Mouse (Mus musculus) urinary bladder, postnatal 25 days (tissue): ENCODE results near the gene Cln3.

ENCODE experiments used
- DNase-seq: peaks from one replicate; pipeline ENCODE4 v3.0.0; 2022; ENCODE audit warnings: low spot score

The Cln3 gene

DNA sequence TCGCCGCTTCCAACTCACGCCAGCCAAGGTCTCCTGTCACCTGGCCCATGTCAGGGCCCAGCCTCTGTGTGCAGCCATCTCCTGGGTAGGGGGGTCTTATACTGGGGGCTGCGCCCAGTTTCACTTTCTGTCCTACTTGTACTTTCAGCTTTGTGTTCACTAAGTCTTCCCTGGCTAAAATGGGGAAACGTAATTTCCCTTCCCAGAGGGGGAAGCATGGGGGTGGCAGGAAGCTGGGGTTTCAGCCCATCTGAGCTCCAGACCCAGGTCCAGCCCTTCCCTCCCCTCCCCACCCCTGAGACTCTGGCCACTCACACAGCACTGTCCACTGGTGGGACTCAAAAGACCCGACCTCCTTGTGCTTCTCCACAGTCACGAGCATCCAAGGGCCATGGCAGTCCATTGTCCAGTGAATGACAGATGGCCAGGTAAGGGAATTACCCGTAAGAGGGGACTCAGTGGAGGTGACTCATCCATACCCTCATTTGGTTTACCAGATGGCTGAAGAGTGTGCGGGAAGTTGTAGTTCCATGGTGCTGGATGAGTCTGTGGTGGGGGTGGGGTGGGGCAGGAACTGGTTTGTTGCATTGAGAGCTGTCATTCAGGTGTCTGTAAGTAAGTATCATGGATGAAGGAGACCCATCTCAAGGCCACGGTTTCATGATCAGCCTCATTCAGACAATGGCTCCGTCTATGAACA, 9.4 kb upstream of the Cln3 start, which contains the start of gene Il27:
TSS of gene Il27 (minus strand) at position 80 of the 700 bp plus-strand sequence.
- DNase-seq: no peak

- DNase-seq: peak; percentile 49
Observed at GRCm38 (mm10) chr7:126587779-126588178, 2.2 kb upstream of the Cln3 start.

DNA sequence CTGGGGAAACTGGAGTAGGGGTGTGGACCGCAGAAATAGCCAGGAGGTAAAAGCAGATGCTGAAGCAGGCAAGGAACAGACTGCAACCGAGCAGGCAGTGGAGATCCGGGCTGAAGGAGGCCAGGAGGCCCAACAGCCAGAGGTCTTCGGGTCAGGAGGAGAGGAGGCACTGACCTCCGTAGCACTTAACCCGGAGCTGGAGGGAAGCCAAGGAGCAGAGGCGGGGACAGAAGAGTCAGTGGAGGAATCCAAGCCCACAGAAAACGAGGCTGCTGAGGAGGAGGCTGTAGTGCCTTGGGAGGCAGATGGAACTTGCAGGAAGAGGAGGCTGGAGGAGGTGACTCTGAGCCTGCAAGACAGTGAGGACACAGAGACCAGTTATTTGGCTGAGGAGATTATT, 1.2 kb upstream of the Cln3 start:
- no peak for DNase-seq

DNA sequence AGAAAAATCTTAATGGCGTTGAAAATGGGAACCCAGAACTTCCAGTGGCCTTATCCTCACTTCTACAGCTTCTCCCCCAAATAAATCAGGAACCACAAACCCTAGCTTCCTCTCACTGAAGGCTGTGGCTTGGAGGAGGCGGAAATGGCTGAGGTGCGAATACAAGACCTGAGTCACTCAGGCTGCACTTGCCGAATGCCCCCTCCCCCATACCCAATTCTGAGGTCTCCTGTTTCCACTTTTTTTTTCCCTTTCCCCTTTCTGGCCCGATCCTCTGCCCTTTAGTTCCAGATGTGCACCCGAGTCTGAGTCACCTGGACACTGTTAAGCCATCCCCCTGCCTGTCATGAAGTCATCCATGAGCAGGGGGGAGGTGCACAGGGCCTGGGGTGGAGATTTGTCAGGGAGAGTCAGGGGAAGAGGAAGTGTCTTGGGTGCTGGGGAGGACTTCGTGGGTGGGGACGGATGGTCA, 1.1 kb downstream of the Cln3 start, which contains the start of gene Apobr:
TSS of gene Apobr (plus strand) at position 437 of the 472 bp plus-strand sequence.
- no peak for DNase-seq

- no peak for DNase-seq
Observed at GRCm38 (mm10) chr7:126583761-126584160, 1.9 kb downstream of the Cln3 start.

- DNase-seq: peak; percentile 79
Observed at GRCm38 (mm10) chr7:126583251-126583709, 2.3 kb downstream of the Cln3 start.

GRCm38 (mm10) chr7:126582759-126583158, 2.9 kb downstream of the Cln3 start:
- DNase-seq: no peak

GRCm38 (mm10) chr7:126581661-126582060, 4.0 kb downstream of the Cln3 start:
- DNase-seq: no peak

- DNase-seq: peak; percentile 54
Observed at GRCm38 (mm10) chr7:126579172-126579571, 6.4 kb downstream of the Cln3 start.

DNA sequence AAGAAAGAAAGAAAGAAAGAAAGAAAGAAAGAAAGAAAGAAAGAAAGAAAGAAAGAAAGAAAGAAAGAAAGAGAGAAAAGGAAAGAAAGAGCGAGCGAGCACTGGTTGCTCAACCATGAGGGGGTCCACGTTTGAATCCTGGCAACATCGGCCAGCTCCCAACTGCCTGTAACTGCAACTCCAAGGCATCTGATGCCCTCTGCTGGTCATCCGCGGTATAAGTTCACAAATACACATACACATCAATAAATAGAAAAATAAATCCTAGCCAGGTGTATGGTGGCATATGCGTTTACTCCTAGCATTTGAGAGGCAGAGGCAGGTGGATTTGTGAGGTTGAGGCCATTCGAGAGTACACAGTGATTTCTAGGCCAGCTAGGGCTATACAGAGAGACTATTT, 8.7 kb downstream of the Cln3 start:
- no peak for DNase-seq

- peak; percentile 70 for DNase-seq
Observed at GRCm38 (mm10) chr7:126566094-126566765, 19.4 kb downstream of the Cln3 start, which contains the start of gene Eif3c. Gene Eif3c, minus strand, starts transcription at chr7:126566411.

DNA sequence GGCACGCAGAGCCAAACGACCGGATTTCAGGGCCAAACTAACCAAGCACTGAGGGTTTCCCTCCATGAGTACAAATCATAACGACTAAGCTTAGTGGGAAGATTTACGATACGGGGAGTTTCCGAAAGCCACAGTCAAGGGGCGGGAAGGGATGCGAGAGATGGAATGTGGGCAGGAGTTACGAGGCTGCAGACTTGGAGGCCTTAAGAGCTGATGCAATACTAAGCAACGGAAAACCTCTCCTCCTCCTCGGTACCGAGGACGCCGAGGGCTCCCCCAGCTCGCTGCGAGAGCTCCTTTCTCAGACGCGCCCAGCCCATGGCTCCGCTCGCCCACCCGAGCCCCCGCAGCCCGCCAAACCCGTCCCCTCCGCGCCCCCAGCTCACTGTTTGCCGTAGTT, 19.9 kb downstream of the Cln3 start:
- no peak for DNase-seq

GRCm38 (mm10) chr7:126556635-126557034, 29.0 kb downstream of the Cln3 start:
- DNase-seq: no peak

GRCm38 (mm10) chr7:126554796-126555195, 30.8 kb downstream of the Cln3 start:
- no peak for DNase-seq

- DNase-seq: no peak
Observed at GRCm38 (mm10) chr7:126545631-126546030, 40.0 kb downstream of the Cln3 start.

- no peak for DNase-seq
Observed at GRCm38 (mm10) chr7:126541661-126542060, 44.0 kb downstream of the Cln3 start.

GRCm38 (mm10) chr7:126537820-126538585, 47.6 kb downstream of the Cln3 start:
- no peak for DNase-seq

GRCm38 (mm10) chr7:126536466-126536865, 49.2 kb downstream of the Cln3 start:
- no peak for DNase-seq

- DNase-seq: no peak
Observed at GRCm38 (mm10) chr7:126535766-126536165, 49.9 kb downstream of the Cln3 start.

DNA sequence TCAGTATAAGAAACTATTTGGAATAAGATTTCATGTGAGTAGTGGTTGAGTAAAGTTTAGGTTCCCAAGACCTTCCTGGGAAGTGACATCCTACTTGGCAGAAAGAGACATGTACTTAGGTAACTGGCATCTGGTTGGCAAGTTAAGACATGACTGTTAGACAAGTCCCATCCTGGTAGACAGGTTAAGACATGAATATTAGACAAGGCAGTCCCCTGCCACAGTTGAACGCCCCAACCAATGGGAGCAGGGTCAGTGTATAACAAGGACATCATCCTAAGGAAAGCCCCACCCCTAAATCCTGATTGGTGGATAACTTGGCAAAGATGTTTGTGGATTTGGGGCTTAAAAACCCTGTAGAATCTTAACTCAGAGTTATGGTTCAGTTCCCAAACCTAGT, 52.2 kb downstream of the Cln3 start:
- no peak for DNase-seq

- DNase-seq: no peak
Observed at GRCm38 (mm10) chr7:126528166-126528577, 57.4 kb downstream of the Cln3 start.

DNA sequence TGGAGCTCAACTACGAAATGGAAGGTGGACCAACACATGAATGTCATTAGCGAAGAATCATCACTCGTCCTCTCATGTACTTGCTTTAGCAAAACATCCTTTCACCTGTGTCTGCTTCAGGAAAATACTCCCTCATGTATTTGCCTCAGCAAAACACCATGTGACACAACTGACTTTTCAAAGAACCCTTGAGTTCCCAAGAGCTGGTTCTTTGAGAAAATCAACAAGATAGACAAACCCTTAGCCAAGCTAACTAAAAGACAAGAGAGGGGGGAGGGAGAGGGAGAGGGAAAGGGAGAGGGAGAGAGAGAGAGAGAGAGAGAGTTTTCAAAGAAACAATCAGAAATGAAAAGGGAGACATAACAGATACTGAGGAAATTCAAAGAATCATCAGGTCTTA, 62.3 kb downstream of the Cln3 start:
- DNase-seq: no peak
